Mouse (Mus musculus): Measurements from ENCODE around the gene Magi1.

- TF ChIP-seq CTCF (IDR thresholded peaks at IDR 0.05; ENCODE audit: low read depth) (no peak), EP300 (IDR thresholded peaks at IDR 0.05; ENCODE audit: low read depth) (no peak)
Measured at GRCm38 (mm10) chr6:94218076-94218475, 65.6 kb downstream of the Magi1 start.
